17 mouse cellular contexts compared by ENCODE assay signal in the genomic region with DNA sequence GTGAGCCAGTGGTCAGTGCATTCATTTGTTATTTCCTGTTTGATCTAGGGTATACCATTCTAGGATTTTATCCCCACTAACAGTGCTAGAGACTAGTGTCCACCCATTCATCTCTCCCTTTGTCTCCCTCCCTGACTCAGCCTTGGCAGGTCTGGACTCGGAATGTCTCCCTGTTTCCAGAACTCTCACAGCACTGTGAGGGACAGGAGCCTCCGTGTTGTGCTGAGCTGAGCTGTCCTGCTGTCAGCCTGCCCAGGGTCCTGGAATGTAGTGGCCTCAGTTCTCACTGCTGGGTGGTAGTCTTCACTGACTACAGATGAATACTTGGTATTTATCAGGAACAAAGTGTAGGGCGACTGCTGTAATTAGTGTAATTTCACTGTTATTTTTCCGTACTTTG.
"Had no signal": no experiment of that assay in that cellular context is flagged by ENCODE, and none has a peak within 500 bp of the region (broad histone marks: within the 10 kb centered on the region; RNA-seq: fewer than 3 reads in every experiment).

No protein-coding gene starts in this region.

- DNase-seq: retina, postnatal 1 day; right cerebral cortex, adult 18-20 months; right cerebral cortex, postnatal 14 days; right cerebral cortex, postnatal 25 days; right cerebral cortex, postnatal 4 days; spleen, adult 18-20 months; thymus, adult 18-20 months; thymus, adult 2 months; thymus, postnatal 14 days; thymus, postnatal 25 days; thymus, postnatal 36 days; thymus, postnatal 4 days had no signal

- H3K4me1 ChIP-seq: neural tube, embryonic 12.5 days; neural tube, embryonic 13.5 days; neural tube, embryonic 15.5 days; stomach, embryonic 15.5 days had no signal

- H3K27ac ChIP-seq: neural tube, embryonic 12.5 days; neural tube, embryonic 13.5 days; neural tube, embryonic 15.5 days; stomach, embryonic 15.5 days; stomach, postnatal 0 days had no signal

- H3K4me3 ChIP-seq: neural tube, embryonic 12.5 days; neural tube, embryonic 13.5 days; neural tube, embryonic 15.5 days; stomach, embryonic 15.5 days had no signal
